Mouse (Mus musculus) erythroblast, adult 5-6 weeks (primary cell): ENCODE results near the gene Etfa. TPM values are rescaled to one million over a fixed set of nuclear protein-coding genes. Genes with fewer than 3 reads are reported as not detected.

Source experiments
- ATAC-seq: replicated peaks from 2 replicates; pipeline ENCODE4 v1.8.0; 2016; ENCODE audit warnings: moderate number of reproducible peaks, mild to moderate bottlenecking, moderate TSS enrichment, inconsistent platforms; ENCODE audit not compliant: poor library complexity, low FRiP score, severe bottlenecking
- total RNA-seq, 2 experiments: library from RNA; stranded (forward) in 1 of 2; stranded (reverse) in 1 of 2; fragments of 150-400 nt in 1 of 2; fragments of 200-764, 138-1000 nt in 1 of 2; gene quantifications; 2 replicates each; pipeline versions ENCODE4 v1.2.3 to v1.2.4; 2015 to 2017; ENCODE audit warnings: low replicate concordance in 2 of 2

Gene Etfa
- total RNA-seq, 2 experiments from 2014 or later, result 14.1 to 39.2 TPM

DNA sequence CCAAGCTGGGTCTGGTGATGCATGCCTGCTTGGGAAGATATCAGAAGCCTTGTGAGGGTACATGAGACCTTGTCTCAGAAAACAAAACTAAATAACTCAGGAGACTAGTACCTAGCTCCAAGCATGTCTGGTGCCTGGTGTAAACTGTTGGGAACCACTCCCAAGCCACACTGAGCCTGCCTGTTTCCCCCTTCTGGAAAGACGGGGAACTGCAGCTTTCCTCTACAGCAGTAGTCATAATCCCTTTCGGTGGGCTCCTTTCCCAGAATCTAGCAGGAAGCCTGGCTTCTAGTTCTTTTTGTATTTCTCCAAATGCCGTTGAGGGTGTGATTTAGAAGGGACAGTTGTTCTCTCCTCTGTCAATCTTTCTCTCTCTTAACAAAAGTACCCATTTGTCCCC is 23.9 kb upstream of the Etfa start:
- peak; percentile 57; the same call in 1 of the 2 replicates for ATAC-seq

DNA sequence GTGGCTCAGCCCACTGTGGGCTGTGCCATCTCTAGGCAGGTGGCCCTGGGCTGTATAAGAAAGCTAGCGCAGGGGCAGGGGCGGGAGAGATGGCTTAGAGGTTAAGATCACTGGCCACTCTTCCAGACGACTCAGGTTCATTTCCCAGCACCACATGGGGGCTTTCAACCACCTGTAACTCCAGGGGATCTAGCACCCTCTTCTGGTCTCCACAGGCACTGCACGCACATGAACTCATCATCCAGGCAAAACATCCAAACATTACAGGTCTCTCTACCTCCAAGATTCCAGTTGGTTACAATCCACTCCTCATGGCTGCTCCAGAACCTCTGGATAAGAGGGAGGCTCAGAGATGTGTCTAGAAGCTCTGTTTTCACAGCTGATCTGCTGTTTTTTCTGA is 13.7 kb upstream of the Etfa start:
- ATAC-seq, result peak; percentile 65

DNA sequence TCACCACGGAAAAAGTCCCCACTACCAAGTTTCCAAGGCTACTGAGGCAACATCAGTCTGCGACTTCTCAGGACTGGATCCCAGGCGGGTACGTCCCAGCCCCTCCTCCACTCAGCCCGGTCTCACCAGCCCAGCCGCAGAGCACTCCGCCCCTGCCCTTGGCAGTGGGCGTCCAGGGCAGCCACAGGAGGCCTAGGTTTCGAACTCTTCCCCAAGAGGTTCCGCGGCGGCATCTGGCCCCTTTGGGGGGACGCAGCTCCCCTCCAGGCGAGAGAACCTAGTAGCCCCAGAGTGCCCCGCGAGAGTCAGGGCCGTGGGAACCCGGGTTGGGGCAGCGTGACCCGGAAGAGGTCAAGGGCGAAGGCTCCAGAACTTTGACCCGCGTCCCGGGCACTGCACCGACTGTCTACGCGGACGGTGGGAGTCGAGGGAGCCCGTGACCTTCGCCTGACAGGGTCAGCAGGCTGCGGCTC is 486 bp downstream of the Etfa start:
- peak; percentile 64 for ATAC-seq

DNA sequence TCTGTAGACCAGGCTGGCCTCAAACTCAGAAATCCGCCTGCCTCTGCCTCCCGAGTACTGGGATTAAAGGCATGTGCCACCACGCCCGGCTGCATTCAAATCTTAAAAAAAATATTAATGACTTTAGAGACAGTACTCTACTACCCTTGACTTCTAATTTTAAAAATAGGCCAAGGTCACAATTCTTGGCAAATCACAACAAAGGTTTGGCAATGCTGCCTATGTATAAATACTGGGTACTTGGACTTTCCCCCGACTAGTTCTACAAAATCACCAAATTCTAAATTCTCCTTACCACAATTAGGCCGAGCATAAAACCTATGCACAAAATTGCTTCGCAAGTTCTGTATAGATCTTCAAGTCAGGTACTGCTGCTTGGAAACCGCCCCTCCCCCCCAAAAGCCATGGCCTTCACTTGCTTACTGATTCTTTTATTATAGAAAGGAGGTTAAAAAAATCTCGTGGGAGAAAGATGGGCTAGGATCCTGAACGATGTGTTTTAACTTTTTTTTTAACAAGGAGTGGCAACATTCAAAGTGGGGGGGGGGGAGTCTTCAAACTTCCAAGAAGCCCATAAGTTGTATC is 1.3 kb downstream of the Etfa start:
- ATAC-seq, result no peak

DNA sequence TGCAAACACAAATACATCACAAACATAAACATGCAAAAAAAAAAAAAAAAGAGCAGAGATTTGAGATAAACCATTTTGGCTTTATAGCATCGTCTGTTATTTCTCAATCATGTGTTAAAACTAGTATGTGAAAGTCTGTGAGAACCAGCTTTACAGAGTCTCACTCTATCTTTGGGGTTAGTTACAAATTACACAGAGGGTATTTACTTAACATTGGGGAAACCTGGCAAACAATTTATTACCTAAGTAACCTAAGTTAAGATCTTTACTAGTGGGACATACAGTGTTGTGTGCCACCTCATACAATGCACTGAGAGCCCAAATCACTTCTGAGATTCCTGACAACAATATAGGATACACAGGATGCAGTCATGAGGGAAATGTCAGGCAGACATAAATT is 2.3 kb downstream of the Etfa start:
- no peak for ATAC-seq

DNA sequence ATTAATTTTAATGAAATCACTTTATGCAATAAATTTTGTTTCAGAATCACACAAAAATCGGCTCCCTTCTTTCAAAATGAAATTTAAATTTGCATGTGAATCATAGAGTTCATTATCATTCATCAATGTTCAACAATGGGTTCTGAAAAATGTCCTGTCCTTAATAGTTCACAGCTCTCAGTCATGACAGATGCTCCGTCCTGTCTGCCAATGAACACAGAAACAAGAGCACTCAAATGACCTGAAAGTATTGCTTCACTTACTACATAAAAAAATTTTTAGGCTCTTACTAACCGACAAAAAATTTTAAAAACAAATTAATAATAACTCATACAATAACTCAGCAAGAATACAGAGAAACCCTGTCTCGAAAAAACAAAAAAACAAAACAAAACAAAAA is 3.3 kb downstream of the Etfa start:
- no peak for ATAC-seq

DNA sequence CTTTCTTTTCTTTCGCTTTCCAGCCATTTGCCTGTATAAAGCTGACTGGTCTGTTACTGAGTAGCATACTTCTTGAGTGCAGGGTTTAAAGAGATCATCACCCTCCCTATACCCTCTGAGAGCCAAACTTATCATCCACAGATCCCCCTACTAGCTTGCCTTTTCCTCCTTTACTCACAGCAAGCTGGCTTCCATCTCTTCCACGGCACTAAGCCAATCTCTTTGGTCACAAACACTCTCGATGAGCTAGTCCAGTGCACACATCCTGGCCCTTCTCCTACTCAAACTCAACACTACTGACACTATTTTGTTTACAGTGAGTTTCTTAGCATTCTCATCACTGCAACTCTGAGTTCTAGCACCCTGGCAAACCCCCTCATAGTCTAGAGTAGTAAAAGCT is 4.1 kb downstream of the Etfa start:
- no peak for ATAC-seq

DNA sequence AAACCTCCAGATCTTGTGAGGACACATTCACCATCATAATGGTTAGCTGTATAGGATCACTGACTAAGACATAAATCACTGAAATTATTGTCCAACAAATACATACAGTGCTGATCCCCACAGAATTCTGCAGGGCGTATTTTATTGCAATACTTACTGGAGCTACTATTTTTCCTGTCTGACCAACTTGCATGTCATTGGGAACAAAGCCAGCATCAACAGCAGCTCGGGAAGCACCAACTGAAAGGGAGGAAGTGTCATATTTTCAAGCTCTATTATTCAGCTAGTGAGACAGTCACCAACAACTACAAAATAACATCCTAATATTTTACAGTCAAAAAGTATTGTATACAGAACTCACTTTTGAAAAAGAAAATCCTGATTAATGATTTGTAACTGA is 29.9 kb downstream of the Etfa start:
- no peak for ATAC-seq

DNA sequence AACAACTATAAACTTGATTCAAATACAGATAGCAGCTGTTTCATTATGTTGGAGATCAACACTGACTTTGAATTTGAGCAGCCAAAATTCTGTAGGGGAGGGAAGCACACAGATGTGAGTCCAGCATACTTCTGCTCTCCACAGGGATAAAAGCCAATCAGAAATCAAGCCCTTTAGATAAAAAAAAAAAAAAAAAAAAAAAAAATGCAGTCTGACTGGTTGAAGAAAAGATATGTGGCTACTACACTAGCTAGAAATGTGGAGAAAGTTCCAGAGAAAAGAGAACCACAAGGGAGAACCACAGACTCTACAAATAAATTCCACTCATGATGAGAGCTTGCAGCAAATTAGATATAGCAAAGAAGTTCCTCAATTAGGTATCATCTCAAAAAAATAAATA is 33.3 kb downstream of the Etfa start:
- no peak for ATAC-seq

DNA sequence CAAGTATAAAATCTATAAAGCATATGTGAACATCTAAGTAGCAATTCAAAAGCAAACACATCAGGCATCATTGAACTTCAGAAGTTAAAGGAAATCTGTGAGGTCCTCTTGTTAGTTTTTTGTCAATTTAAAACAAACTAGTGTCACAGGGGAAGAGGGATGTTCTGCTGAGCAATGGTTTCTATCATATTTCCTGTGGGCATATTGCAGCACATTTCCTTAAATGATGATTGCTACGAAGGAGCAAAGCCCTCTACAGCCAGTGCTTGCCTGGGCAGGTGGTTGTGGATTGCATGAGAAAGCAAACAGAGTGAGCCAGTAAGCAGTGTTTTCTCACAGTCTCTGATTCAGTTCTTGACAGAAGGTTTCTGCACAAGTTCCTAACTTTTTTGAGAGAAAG is 36.0 kb downstream of the Etfa start:
- no peak for ATAC-seq

DNA sequence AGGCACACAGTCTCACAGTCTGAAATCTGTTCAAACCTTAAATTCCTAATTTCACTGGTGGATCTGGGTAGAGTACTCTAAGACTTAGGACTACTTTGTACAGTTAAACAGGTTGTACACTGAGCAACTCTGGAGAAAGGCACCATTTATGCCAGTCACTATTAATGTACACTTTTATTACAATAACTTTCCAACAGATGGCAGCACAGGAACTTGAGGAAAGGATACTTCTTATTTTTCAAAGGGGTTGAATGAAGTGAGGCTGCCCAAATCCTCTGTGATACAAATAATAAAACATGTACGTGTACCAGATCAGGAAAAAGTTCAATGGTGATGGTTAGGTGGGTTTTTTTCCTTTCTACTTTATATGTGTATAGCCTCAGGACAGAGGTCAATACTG is 43.6 kb downstream of the Etfa start:
- ATAC-seq, result no peak; the same call in 1 of the 2 replicates

DNA sequence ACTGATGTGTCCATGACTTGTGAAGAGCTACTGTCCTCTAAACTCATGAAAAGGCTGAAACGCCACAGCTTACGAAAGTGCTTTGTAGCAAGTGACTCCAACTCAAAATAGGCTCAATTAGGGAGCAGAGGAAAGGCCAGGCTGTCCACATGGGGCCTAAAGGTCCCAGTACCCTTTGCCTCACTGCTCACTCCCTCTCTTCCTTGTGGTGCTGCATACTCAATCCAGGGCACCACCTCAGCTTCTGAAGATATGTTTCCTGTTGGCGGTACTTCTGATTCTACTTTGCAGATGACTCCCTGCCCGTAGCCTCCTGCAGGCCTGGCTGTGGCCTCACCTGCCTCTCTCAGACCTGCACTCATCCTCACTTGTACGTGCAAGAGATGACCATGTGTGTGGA is 58.7 kb downstream of the Etfa start:
- no peak for ATAC-seq

DNA sequence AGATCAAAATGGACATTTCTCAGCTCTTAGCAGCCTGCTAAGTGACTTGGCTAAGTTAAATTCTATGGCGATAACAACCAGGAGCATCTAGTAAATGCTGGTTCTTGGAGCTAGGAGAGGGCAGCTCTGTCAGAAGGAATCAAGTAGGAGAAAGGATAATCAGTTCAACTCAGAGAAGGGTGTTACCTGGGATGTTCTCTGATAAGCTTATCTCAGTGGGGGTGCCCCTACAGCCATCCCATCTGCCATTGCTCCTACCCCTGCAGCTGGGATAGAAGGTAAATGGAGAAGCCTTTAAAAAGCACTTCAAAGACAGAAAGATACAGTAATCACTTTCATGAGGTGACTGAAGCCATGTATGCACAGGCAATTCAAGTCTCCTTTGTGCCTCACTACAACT is 59.1 kb downstream of the Etfa start:
- ATAC-seq, result no peak

DNA sequence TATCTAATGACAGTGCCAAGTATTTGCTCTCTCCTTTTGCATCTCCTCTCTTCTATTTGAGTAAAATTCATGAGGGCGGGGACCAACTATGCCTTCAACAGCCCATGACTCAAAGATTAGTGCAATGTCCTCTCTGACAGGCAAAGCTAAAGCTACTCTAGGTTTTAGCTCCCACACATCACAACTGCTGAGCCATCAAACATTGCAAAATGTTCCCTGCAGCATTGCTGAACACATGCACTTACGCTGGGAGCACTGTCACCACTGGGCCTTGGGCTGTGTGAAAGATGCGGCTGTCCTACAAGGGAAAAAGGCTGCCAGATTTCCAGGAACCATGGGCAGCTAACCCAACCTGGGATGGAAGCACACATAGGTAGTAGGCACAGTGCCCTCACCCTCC is 60.6 kb downstream of the Etfa start:
- ATAC-seq, result no peak

DNA sequence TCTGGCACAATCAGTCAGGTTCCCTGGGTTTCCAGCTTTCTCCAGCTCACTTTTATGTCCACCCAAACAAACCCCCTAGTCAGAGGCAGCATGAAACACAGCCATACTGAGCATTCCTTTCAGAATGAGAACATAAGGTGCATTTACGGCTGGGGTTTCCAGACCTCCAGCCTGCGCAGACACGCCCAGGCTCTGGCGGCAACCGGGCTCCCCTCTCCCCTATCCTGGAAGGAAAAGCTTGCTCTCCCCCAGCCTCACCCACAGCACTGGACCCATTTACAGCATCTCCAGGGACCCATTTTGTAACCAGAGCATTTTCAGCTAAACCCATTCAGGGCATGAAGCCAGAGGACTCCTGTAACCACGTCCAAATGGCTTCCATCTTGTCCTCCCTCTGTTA is 62.0 kb downstream of the Etfa start:
- ATAC-seq, result no peak

DNA sequence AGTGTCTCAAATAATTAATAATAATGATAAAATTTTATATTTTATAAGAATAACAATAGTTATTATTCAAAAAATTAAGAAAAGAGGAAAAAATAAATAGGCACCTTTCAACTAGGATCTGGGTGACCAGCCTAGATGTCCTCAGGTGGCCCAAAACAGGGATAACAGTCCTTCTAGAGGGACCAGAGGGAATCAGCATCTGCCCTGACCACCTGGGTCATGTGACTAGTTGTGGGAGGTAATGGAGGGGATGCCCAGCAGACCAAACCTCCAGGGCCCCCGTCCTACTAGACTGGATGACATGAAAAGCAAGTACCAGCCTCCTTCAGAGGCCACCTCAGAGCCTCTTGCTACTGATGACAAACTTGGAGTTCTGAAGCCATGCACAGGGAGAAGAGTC is 62.9 kb downstream of the Etfa start:
- ATAC-seq, result no peak

DNA sequence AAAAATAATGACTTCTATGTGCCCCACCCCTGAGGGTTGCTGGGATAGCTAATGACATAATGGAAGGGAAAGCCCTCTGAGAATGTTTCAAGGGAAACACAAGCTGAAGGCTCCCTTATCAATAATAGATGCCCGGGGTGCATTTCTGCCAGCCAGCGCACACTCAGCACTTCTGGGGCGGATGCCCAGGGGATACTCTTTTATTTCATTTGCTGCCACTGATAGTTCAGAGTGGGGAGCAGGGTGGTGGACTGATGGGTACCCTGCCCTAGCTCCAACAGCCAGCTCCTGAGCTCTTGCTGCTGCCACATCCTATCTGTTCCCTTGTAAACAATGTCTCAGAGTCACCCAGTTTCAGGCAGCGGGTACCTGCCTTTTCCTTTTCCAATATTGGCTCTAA is 64.5 kb downstream of the Etfa start:
- no peak for ATAC-seq

DNA sequence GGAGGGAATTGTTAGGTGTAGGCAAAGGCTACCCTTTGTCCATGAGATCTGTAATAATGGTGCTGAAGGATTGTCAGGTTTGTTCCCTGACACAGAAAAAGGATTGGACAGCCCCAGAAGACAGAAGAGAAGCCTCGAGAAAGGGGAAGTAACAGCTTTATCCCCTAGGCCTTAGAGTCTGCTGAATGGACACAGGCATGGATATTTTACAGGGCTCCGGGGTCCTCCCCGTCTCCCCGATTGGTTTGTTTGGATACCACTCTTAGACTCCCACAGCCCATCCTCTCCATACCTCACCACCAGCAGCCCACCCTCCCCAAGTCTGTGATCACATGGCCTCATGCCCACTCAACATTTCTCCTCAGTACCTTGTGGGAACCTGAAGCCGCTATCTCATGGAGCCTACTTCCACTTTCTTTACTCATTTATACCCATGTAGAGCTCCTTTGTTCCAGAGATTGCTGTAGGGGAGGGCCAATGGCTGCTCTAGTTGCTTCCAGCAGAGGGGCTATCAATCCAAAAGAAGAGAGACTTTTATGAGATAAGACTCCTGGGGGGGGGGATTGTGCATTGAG is 72.8 kb downstream of the Etfa start:
- no peak for ATAC-seq

DNA sequence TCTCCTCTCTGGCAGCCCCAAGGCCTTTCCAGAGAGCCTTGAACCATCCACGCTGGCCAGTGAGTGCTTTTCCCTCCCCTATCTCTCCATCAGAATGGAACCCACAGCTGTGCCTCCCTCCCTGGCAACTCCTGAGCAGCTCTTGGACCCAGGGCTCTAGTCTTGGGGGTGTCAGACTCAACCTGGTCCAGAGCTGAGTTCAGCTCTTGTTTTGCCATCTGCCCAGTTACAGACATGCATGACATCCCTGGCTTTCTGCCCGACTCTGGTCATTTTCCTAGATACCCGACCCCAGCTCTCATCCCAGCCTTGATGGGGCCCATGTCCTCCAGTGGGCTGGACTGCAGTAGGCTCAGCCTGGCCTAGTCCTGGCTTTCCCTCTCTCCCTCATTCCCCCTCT is 73.6 kb downstream of the Etfa start:
- ATAC-seq, result no peak

DNA sequence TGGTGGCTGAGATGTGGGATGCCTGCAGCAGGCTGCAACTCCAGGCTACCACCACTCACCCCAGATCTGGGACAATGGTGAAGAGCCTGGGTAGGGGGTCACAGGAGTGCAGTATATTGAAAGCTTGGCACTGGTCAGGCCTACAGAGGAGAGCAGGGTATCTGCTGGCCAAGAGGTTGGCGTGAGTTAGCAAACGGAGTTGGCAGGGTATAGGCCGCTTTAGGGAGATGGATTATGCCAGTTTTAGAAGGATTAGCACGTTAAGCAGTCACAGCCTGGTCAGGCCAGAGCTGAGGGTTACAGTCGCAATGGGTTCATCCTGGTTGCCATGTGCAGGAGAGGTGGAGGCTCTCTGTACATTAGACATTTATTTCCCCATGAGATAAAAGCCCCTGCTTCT is 78.2 kb downstream of the Etfa start:
- ATAC-seq, result no peak

DNA sequence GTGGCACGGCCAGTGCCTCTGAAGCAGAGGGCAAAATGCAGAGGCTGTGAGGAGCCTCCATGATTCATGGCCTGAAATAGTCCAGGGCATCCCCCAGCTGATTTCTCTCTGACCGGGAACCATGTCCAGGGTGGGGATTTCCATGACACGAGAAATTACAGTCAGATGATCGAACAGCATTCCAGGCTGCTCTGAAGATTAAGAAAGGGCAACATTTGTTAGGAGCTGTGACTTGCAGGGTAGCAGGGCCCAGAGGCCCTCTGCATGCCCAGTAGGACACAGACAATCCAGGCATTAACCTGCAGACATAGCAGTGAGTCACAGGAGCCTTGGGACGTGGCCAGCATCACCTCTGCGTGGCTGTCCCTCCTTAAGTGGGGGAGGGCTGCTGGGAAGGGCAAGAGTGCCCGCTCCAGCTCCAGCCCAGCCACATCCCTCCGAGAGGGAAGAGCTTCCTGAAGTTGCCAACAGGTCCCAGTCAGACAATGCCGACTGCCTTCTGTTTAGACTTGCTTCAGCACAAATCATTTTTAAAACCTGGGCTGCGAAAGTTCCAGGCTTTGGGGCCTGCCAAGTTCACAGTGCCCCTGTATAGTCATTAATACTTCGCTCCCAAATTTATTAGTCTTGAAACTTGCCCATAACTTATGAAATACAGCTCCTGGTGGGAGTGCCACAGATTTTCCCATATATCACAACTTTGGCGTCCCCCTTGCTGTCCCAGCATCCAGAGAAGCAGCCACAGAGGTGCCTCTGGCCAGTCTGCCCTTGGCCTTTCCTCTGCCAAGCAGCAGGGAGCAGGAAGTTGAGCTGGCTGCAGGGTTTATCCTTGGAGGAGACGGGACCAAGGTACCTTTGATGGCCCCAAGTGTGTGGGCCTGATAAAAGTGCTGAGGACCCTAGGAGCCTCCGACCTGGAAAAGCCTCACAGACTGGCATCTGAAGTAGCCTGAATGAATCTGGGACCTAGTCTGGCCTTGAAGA is 79.4 kb downstream of the Etfa start:
- ATAC-seq, result no peak
